Mouse (Mus musculus): ENCODE results near the gene Slc40a1.

DNA sequence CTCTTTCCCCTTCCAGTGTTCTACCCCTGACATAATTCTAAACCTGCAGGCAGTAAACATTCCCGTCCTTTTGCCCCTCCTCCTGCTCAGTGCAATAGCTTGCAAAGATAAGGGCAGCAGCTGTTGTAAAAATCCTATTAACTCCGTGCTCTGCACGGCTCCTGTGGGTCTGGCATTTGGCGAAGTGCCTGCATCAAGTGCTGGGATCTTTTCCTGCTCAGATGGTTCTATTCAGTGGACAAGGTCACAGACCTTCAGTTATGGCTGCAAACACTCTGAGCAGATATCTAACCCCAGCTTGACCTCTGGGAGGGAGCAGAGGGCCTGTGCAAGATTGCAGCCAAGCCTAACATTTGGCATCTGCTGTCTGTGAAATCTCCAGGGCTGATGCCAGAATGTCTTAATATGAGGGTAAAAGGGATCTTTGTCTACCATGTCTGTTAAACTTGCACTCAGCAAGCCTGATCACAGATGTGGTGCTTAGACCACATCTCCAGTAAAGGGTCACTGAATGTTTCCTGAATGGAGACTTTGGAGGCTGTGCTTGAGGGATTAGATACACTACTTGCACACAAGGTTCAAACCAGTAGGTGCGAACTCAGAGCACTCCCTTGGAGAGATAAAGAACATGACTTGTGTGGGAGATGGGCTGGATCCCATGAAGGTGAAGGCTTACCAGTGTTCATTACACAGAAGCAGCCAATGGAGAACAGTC, 21.1 kb downstream of the Slc40a1 start:
- TF ChIP-seq POLR2A (IDR thresholded peaks at IDR 0.05; ENCODE audit: insufficient read depth, low read length) (no peak), CTCF (IDR thresholded peaks at IDR 0.05; ENCODE audit: low read depth, low read length) (no peak)

Data from ES-Bruce4 (cell line).